Mouse (Mus musculus) right cerebral cortex, postnatal 25 days (tissue): ENCODE results near the gene Cdrt4.

Experiments
- DNase-seq: peaks from one replicate; pipeline ENCODE4 v3.0.0; 2022

The Cdrt4 gene

GRCm38 (mm10) chr11:62943538-62943937 lies 7.5 kb upstream of the Cdrt4 start:
- DNase-seq = no peak

GRCm38 (mm10) chr11:62945514-62945913 lies 5.5 kb upstream of the Cdrt4 start:
- DNase-seq = no peak

GRCm38 (mm10) chr11:62949548-62949947 lies 1.4 kb upstream of the Cdrt4 start:
- DNase-seq = no peak

GRCm38 (mm10) chr11:62954766-62955165 lies 3.8 kb downstream of the Cdrt4 start:
- no peak for DNase-seq

- no peak for DNase-seq
These were observed 4.2 kb downstream of the Cdrt4 start for GRCm38 (mm10) chr11:62955186-62955585.

- DNase-seq = no peak
These were observed 4.8 kb downstream of the Cdrt4 start for GRCm38 (mm10) chr11:62955776-62956175.

- no peak for DNase-seq
These were observed 6.7 kb downstream of the Cdrt4 start for GRCm38 (mm10) chr11:62957626-62958180.

- DNase-seq = no peak
These were observed 12.3 kb downstream of the Cdrt4 start for GRCm38 (mm10) chr11:62963292-62963691.

- DNase-seq = no peak
These were observed 15.4 kb downstream of the Cdrt4 start for GRCm38 (mm10) chr11:62966424-62966764.

- DNase-seq = peak; percentile 10
These were observed 16.0 kb downstream of the Cdrt4 start for GRCm38 (mm10) chr11:62966765-62967633.

GRCm38 (mm10) chr11:62977176-62977575 lies 26.2 kb downstream of the Cdrt4 start:
- no peak for DNase-seq

- no peak for DNase-seq
These were observed 27.9 kb downstream of the Cdrt4 start for GRCm38 (mm10) chr11:62978886-62979285.

- DNase-seq = no peak
These were observed 30.7 kb downstream of the Cdrt4 start for GRCm38 (mm10) chr11:62981729-62982128.

GRCm38 (mm10) chr11:62983793-62984192 lies 32.8 kb downstream of the Cdrt4 start:
- DNase-seq = no peak

- no peak for DNase-seq
These were observed 33.4 kb downstream of the Cdrt4 start for GRCm38 (mm10) chr11:62984365-62984764.

- no peak for DNase-seq
These were observed 34.1 kb downstream of the Cdrt4 start for GRCm38 (mm10) chr11:62985075-62985474.

- no peak for DNase-seq
These were observed 35.6 kb downstream of the Cdrt4 start for GRCm38 (mm10) chr11:62986578-62986977.

GRCm38 (mm10) chr11:62990150-62990685 lies 39.2 kb downstream of the Cdrt4 start:
- no peak for DNase-seq

- no peak for DNase-seq
These were observed 39.8 kb downstream of the Cdrt4 start for GRCm38 (mm10) chr11:62990811-62991210.

GRCm38 (mm10) chr11:62992545-62993242 lies 41.7 kb downstream of the Cdrt4 start:
- no peak for DNase-seq

GRCm38 (mm10) chr11:62995066-62995754 lies 44.2 kb downstream of the Cdrt4 start:
- no peak for DNase-seq

GRCm38 (mm10) chr11:62995755-62996521 lies 44.9 kb downstream of the Cdrt4 start:
- no peak for DNase-seq
